Mouse (Mus musculus) E14TG2a.4 (cell line): ENCODE data around the gene Otub2.

ENCODE experiments used
- CTCF ChIP-seq: conservative IDR thresholded peaks from 2 replicates; pipeline ENCODE4 v1.5.1; 2014; ENCODE audit warnings: low read length
- NANOG ChIP-seq: IDR thresholded peaks from 2 replicates; pipeline ENCODE4 v1.6.1; 2014; ENCODE audit warnings: borderline replicate concordance, low read length, mixed read lengths

DNA sequence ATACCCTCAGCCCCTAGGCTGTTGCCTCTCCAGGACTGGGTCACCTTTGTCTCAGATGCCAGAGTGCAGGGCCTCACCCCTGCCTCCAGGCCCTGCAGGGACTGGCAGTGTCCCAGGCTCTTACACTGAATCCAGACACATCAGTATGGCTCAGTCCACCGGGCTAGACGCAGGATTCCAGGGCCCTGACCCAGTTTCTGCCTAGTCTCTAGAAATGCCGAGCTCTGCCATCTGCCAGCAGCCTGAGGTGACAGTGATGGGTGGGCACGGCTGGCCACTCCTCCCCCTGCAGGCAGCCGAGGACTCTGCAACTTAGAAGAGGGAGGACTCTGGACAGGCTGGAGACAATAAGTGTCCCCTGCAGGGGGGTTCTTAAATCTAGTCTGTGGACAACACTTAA, 34.9 kb upstream of the Otub2 start:
- no peak for TF ChIP-seq CTCF
- no peak for TF ChIP-seq NANOG
